Mouse (Mus musculus) intestine, embryonic 14.5 days (tissue): ENCODE results near the gene Zfp428. TPM values are rescaled to one million over a fixed set of nuclear protein-coding genes. Genes with fewer than 3 reads are reported as not detected.

Experiments used
- ATAC-seq: fragments of 200-750 bp; cut with Nextera tagmentation; replicated peaks from 2 replicates; pipeline ENCODE4 v1.8.0; 2017; ENCODE audit warnings: low read depth, moderate number of reproducible peaks, moderate TSS enrichment, moderate library complexity; ENCODE audit not compliant: low FRiP score, low TSS enrichment
- DNase-seq: peaks from one replicate; pipeline ENCODE4 v3.0.0-alpha.2; 2018; ENCODE audit warnings: low spot score
- H3K27ac ChIP-seq: fragments of 300-500 bp; sonication (generic); 2 replicates; pipeline ENCODE4 v1.5.1; 2014; ENCODE audit warnings: low read depth, mild to moderate bottlenecking, control low read depth
- H3K27me3 ChIP-seq: fragments of 300-500 bp; sonication (generic); replicated peaks from 2 replicates; pipeline ENCODE4 v1.6.1; 2014; ENCODE audit warnings: low read length, control low read depth; ENCODE audit not compliant: control insufficient read depth, insufficient read depth
- H3K36me3 ChIP-seq: fragments of 300-500 bp; sonication (generic); 2 replicates; pipeline ENCODE4 v1.6.1; 2014; ENCODE audit warnings: low read length, control low read depth; ENCODE audit not compliant: control insufficient read depth, insufficient read depth
- H3K4me1 ChIP-seq: fragments of 300-500 bp; sonication (generic); replicated peaks from 2 replicates; pipeline ENCODE4 v1.6.1; 2014; ENCODE audit warnings: low read length, control low read depth, mixed read lengths; ENCODE audit not compliant: control insufficient read depth, insufficient read depth
- H3K4me2 ChIP-seq: fragments of 300-500 bp; sonication (generic); 2 replicates; pipeline ENCODE4 v1.6.1; 2014; ENCODE audit warnings: low read length
- H3K4me3 ChIP-seq: fragments of 300-500 bp; sonication (generic); 2 replicates; pipeline ENCODE4 v1.5.1; 2014; ENCODE audit warnings: low read depth, low read length, control low read depth, mixed read lengths
- H3K9ac ChIP-seq: fragments of 300-500 bp; sonication (generic); 2 replicates; pipeline ENCODE4 v1.6.1; 2014; ENCODE audit warnings: mild to moderate bottlenecking, low read length
- H3K9me3 ChIP-seq: fragments of 300-500 bp; sonication (generic); 2 replicates; pipeline ENCODE4 v1.6.1; 2016; ENCODE audit warnings: low read length, control low read depth; ENCODE audit not compliant: control insufficient read depth
- WGBS: fragments of 180-500 bp; shearing (Covaris S2); extraction: QIAGEN DNeasy Blood & Tissue Kit; methylation state at CpG from one replicate; pipeline ENCODE4 v1.1.7; 2014; 5-methylcytosine and 5-hydroxymethylcytosine counted together
- polyA plus RNA-seq: library from polyadenylated mRNA; unstranded; fragments of >200 nt; fragmentation: Nextera tagmentation; extraction: Ambion mirVana; gene quantifications from 2 replicates; pipeline ENCODE4 v1.2.1, GENCODE M21; 2014

The Zfp428 gene
- polyA plus RNA-seq, 1 experiment from 2014 or later, result 30.3 TPM

DNA sequence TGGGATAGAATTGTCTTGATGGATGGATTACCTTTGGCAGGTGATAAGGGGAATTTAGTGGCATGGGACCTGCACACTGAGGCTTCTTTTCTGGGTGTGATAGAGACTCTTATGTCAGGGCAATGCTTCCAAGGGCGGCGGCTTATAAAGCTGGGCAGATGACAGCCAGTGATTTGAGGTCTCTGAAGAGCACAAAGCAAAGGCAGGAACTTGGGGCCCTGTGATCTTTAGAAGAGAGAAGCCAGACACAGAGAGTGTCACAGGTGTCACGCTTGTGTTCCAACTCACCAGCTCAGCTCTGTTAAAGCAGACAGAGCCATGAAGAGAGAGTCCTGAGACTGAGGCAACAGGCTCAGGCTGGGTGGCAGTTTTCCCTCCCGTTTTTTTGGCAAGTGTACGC, 38.9 kb upstream of the Zfp428 start:
- Histone ChIP-seq H3K27ac (no peak overlapping the region), H3K27me3 (no peaks in the 10 kb centered on the region), H3K36me3 (no peaks in the 10 kb centered on the region), H3K4me3 (no peak overlapping the region), H3K9me3 (no peaks in the 10 kb centered on the region), H3K4me2 (no peak overlapping the region), H3K9ac (no peak overlapping the region), H3K4me1 (peaks cover 5% of the 10 kb centered on the region)
- no peak for ATAC-seq
- no peak for DNase-seq
- 71% methylated on average over 5 of the region's 5 CpGs for WGBS

DNA sequence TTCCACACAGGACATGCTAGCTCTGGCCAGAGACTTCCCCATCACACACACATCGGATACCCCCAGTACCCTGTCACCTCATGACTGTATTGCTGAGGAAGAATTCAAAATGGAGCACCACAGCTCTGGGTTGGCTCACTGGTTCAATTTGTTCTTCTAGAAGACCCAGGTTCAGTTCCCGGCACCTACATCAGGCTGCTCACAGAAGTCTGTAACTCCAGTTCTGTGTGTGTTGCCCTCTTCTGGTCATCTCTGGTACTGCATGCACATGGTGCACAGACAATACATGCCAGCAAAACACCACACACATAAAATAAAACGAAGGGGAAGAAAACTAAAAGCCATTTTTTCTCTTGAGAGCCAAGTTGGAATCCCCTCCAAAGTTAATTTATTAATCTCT, 37.7 kb upstream of the Zfp428 start:
- no peak overlapping the region for H3K9ac ChIP-seq
- no peak for ATAC-seq
- H3K4me2 ChIP-seq, result no peak overlapping the region
- H3K4me3 ChIP-seq, result no peak overlapping the region
- H3K27me3 ChIP-seq, result no peaks in the 10 kb centered on the region
- 86% methylated on average over 3 of the region's 3 CpGs for WGBS
- DNase-seq, result no peak
- no peaks in the 10 kb centered on the region for H3K4me1 ChIP-seq
- no peak overlapping the region for H3K27ac ChIP-seq
- H3K9me3 ChIP-seq, result no peaks in the 10 kb centered on the region
- no peaks in the 10 kb centered on the region for H3K36me3 ChIP-seq

GRCm38 (mm10) chr7:24470356-24470755, 36.5 kb upstream of the Zfp428 start:
- Histone ChIP-seq H3K4me3 (no peak overlapping the region), H3K4me1 (no peaks in the 10 kb centered on the region), H3K27ac (no peak overlapping the region), H3K27me3 (no peaks in the 10 kb centered on the region), H3K4me2 (no peak overlapping the region), H3K36me3 (no peaks in the 10 kb centered on the region), H3K9me3 (no peaks in the 10 kb centered on the region), H3K9ac (no peak overlapping the region)
- 98% methylated on average over 7 of the region's 7 CpGs for WGBS
- ATAC-seq, result no peak
- DNase-seq, result no peak

GRCm38 (mm10) chr7:24472442-24472841, 34.4 kb upstream of the Zfp428 start:
- no peak for ATAC-seq
- no peak overlapping the region for H3K4me2 ChIP-seq
- no peak overlapping the region for H3K27ac ChIP-seq

GRCm38 (mm10) chr7:24472937-24473336, 33.9 kb upstream of the Zfp428 start:
- Histone ChIP-seq H3K4me2 (no peak overlapping the region), H3K27ac (no peak overlapping the region), H3K27me3 (no peaks in the 10 kb centered on the region), H3K4me3 (no peak overlapping the region), H3K4me1 (no peaks in the 10 kb centered on the region), H3K9me3 (0 out of 2 replicates have a peak, but pooled peaks cover 2% of the 10 kb centered on the region), H3K36me3 (no peaks in the 10 kb centered on the region), H3K9ac (no peak overlapping the region)
- ATAC-seq (no peak), DNase-seq (no peak)
- WGBS, result 79% methylated on average over 7 of the region's 7 CpGs

More at GRCm38 (mm10) chr7:24472442-24472841, 34.4 kb upstream of the Zfp428 start:
- Histone ChIP-seq H3K9me3 (no peaks in the 10 kb centered on the region), H3K4me3 (no peak overlapping the region), H3K9ac (no peak overlapping the region), H3K36me3 (no peaks in the 10 kb centered on the region), H3K27me3 (no peaks in the 10 kb centered on the region), H3K4me1 (no peaks in the 10 kb centered on the region)
- 71% methylated on average over 6 of the region's 6 CpGs for WGBS
- no peak for DNase-seq

- Histone ChIP-seq H3K4me3 (no peak overlapping the region), H3K9me3 (0 out of 2 replicates have a peak, but pooled peaks cover 2% of the 10 kb centered on the region), H3K4me2 (no peak overlapping the region), H3K4me1 (no peaks in the 10 kb centered on the region), H3K27ac (no peak overlapping the region), H3K27me3 (no peaks in the 10 kb centered on the region), H3K9ac (no peak overlapping the region), H3K36me3 (no peaks in the 10 kb centered on the region)
- 57% methylated on average over 10 of the region's 10 CpGs for WGBS
- peak; percentile 52 for ATAC-seq
- peak; percentile 78 for DNase-seq
Observed at GRCm38 (mm10) chr7:24473913-24474529, 32.8 kb upstream of the Zfp428 start.

- H3K4me3 ChIP-seq, result no peak overlapping the region
- ATAC-seq (no peak), DNase-seq (no peak)
- no peaks in the 10 kb centered on the region for H3K27me3 ChIP-seq
- no peaks in the 10 kb centered on the region for H3K36me3 ChIP-seq
- 42% methylated on average over 21 of the region's 21 CpGs for WGBS
- H3K27ac ChIP-seq, result no peak overlapping the region
- H3K9me3 ChIP-seq, result 0 out of 2 replicates have a peak, but pooled peaks cover 2% of the 10 kb centered on the region
- no peak overlapping the region for H3K4me2 ChIP-seq
- H3K4me1 ChIP-seq, result no peaks in the 10 kb centered on the region
- H3K9ac ChIP-seq, result no peak overlapping the region
Observed at GRCm38 (mm10) chr7:24474811-24475506, 31.8 kb upstream of the Zfp428 start.

GRCm38 (mm10) chr7:24476338-24476737, 30.5 kb upstream of the Zfp428 start:
- ATAC-seq, result no peak
- H3K4me3 ChIP-seq, result no peak overlapping the region
- H3K4me1 ChIP-seq, result no peaks in the 10 kb centered on the region
- no peak for DNase-seq
- H3K27me3 ChIP-seq, result peaks cover 5% of the 10 kb centered on the region; the same call in 1 of the 2 replicates
- H3K9me3 ChIP-seq, result 0 out of 2 replicates have a peak, but pooled peaks cover 2% of the 10 kb centered on the region
- WGBS, result 82% methylated on average over 8 of the region's 8 CpGs
- H3K4me2 ChIP-seq, result no peak overlapping the region
- H3K36me3 ChIP-seq, result no peaks in the 10 kb centered on the region
- no peak overlapping the region for H3K27ac ChIP-seq
- H3K9ac ChIP-seq, result no peak overlapping the region
